Mouse (Mus musculus): ENCODE results near the gene Ndufc1.
"Not testable (repeated sequence)": the region's sequence is repeated elsewhere in the genome, so short reads cannot be mapped to it uniquely, and the experiment has no call there.

Gene Ndufc1

DNA sequence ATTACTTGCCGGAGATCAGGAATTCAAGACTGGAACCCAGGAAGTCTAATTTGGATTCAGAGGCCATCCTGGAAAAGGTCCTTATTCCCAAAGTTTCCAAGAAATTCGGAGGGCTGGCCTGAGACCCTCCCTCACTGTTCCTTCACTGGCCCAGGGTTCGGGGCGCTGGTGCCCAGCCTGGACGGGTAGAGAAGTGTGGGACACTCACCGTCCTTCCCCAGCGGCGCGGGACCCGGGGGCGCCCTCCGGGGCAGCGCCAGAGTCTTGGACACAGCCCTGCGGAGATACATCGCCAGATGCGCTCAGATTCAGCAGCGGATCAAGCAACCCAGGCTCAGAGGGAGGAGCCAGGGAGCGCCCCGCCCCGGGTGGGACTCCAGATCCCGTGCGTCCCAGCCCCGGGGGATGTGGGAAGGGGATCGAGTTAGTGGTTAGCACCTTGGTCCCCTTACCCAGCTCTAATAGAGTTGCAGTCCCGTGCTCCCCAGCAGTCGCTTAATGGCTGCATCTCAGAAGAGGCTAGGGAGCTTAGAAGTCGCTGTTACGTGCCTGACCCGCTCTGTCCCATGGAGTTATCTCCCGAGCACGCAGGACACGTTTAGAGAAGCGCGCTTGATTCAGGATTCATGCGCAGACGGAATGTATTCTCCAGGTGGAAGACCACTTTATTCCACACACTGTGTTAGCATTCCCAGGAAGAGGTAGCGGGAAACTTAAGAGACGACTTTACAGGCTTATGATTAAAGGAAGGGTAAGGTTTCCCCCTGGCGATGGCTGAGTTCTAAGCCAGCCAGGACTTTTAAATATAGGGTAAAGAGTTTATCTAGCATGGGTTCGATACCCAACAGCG, 12.3 kb downstream of the Ndufc1 start, which contains the start of gene Mgarp:
Gene Mgarp, minus strand, starts transcription at position 520 of the 850 bp plus-strand sequence.
- peak; percentile 88 for DNase-seq (ENCODE audit: extremely low spot score, low spot score)

- DNase-seq (ENCODE audit: extremely low spot score, low spot score), result no peak
Measured at GRCm38 (mm10) chr3:51395461-51396145, 13.2 kb downstream of the Ndufc1 start.

- no peak for DNase-seq (ENCODE audit: extremely low spot score, low spot score)
Measured at GRCm38 (mm10) chr3:51394881-51395280, 13.9 kb downstream of the Ndufc1 start.

GRCm38 (mm10) chr3:51393651-51394050, 15.1 kb downstream of the Ndufc1 start:
- DNase-seq (ENCODE audit: extremely low spot score, low spot score), result no peak

DNA sequence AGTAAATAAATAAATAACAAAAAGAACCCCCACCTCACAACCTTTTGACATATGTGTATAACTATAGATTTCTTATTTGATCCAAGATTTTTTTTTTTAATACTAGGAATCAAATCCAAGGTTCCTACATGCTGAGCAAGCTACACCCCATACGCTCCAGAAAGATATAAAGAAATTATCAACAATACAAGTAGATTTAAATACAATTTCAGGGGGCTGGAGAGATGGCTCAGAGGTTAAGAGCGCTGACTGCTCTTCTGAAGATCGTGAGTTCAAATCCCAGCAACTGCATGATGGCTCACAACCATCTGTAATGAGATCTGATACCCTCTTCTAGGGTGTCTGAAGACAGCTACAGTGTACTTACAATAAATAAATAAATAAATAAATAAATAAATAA, 15.8 kb downstream of the Ndufc1 start:
- DNase-seq (ENCODE audit: extremely low spot score, low spot score), result not testable (repeated sequence)

GRCm38 (mm10) chr3:51391591-51391990, 17.2 kb downstream of the Ndufc1 start:
- DNase-seq (ENCODE audit: extremely low spot score, low spot score), result no peak

DNA sequence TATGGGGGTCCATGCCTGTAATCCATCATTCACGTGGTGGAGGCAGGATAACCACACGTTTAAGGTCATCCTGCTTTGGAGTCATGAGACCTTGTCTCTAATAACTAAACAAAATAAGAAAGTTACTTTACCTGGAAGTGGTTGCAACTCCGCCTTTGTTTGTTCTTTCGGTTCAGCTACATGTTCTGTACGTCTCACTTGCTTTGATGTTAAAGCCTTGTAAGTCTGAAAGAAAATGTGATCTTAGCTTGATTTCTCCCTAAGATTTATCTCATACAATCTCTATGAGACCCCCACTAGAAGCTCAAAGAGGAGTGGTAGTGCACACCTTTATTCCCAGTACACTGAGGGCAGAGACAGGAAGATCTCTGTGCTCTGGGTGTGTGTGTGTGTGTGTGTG, 17.7 kb downstream of the Ndufc1 start:
- no peak for DNase-seq (ENCODE audit: extremely low spot score, low spot score)

GRCm38 (mm10) chr3:51388904-51389303, 19.9 kb downstream of the Ndufc1 start:
- DNase-seq (ENCODE audit: extremely low spot score, low spot score), result peak; percentile 31

DNA sequence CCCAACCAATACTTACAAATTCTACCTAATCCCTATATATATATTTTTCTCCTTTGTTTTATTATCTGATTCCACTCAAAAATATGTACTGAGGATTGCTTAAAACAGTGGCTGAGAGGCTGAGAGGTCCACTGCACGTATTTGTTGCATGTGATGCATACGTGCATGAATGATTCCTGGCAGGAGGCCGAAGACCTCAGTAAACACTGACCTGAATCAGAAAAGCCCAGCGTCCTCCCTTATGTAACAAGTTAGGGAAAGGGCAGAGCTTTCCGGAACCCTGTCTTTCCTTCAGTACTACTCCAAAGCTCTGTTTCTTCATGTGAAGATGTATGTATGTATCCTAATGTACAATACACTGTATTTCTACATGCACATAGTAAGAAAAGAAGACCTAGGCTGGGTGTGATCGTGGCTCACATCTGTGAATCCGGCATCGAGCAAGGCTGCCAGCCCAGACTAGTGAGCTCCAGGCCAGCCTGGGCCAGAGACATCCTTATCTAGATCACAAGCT, 20.9 kb downstream of the Ndufc1 start:
- DNase-seq (ENCODE audit: extremely low spot score, low spot score), result no peak

- DNase-seq (ENCODE audit: extremely low spot score, low spot score), result no peak
Measured at GRCm38 (mm10) chr3:51387134-51387451, 21.7 kb downstream of the Ndufc1 start.

DNA sequence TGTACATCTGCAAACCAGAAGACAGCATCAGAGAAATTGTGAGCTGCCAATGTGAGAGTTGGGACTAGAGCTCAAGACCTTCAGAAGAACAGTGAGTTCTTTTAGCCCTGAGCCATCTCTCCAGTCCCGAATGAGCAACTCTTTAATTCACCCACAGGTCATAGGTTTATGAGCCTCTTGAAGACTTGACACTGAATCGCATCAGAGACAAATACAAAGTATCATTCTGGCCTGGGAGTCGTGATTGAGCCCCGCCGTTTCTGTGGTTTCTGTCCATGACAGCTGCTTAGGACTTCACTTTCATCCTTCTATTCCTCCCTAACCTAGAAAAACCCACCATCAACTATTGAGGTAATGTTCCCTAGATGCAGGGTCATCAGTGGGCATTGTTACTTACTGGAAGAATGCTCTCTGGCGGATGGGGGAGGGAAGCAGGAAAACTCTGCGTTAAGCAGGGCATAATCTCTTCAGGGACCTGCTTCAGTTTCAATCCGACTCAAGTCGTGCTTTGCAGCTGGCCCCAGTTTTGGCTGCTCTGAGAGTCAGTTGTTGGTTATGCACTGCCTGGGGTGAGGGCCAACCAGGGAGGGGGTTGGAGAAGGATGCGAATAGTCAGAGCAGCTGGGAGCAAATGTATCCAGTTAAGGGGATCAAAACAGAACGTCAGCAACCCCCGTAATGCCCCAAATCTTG, 22.2 kb downstream of the Ndufc1 start:
- DNase-seq (ENCODE audit: extremely low spot score, low spot score), result no peak

DNA sequence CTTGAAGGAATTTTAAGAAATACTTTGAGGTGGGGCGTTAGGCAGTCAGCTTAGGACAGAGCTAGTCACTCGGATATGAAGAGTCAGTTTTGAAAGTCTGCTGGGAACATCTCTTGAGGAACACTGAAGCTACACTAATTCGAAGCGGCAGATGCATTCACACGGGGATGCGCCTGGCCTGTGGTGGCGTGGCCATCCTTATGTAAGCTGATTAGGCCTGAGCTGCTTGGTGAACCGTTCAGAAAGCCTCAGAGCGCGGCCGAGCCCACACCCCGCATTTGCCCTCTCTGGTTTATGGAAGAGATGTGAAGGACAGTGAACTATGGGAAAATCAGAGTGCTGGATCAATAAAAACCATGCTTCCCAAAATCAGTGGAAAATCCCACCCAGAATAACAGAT, 25.4 kb downstream of the Ndufc1 start:
- no peak for DNase-seq (ENCODE audit: extremely low spot score, low spot score)

DNA sequence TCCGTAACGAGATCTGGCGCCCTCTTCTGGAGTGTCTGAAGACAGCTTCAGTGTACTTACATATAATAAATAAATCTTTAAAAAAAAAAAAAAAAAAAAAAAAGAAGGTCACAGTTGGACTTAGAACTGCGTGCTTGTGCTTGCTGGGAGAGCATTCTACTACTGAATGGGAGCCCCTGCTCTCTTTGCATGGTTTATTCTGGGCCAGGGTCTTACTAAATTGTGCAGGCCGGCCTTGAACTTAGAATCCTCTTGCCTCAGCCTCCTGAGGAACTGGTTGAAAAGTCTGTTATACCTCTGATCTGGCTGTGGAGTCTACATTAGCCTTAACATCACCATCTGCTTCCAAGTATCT, 28.2 kb downstream of the Ndufc1 start:
- no peak for DNase-seq (ENCODE audit: extremely low spot score, low spot score)

DNA sequence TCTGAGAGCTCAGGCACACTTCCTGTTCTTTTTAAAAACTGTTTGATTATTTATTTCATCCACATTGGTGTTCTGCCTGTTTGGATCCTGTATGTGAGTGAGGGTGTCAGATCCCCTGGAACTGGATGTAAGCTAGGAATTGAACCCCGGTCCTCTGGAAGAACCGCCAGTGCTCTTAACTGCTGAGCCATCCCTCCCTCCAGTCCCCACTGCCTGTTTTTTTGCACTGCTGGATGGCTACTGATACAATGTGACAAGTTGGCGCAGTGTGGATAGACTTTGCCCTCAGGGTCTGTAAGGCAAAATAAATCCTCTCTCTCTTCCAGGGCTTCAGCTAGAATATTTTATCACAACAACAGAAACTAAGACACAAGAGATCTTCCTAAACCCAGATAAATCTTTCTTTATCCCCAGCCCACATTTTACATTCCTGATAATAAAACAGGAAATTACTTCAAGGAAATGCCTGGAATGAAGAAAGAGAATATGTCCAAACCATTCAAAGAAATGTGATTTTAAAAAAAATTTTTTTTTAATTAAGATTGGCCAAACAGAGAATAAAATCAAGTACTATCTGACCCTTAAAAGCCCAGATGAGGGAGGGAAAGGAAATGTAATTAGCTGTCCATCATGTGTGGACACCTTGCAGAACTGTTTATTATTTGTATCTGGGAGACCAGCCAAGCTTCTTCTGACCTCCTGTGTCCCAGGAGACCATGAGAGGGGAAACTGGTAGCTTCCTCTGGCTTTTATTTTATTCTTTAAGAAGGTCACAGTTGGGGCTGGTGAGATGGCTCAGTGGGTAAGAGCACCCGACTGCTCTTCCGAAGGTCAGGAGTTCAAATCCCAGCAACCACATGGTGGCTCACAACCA, 28.8 kb downstream of the Ndufc1 start:
- DNase-seq (ENCODE audit: extremely low spot score, low spot score), result no peak

DNA sequence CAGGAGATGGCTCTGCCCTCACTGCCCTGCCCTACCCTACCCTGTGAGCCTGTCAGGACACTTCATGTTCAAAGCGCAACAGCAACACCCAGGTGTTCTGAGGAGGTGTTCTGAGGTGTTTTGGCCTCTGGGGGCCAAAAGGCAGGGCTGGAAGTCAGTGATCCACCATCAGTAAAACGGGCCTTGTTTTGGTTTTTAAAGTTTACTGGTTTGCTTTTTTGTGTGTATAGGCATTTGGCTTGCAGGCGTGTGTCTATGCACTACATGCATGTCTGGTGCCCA, 30.2 kb downstream of the Ndufc1 start:
- DNase-seq (ENCODE audit: extremely low spot score, low spot score), result no peak

DNA sequence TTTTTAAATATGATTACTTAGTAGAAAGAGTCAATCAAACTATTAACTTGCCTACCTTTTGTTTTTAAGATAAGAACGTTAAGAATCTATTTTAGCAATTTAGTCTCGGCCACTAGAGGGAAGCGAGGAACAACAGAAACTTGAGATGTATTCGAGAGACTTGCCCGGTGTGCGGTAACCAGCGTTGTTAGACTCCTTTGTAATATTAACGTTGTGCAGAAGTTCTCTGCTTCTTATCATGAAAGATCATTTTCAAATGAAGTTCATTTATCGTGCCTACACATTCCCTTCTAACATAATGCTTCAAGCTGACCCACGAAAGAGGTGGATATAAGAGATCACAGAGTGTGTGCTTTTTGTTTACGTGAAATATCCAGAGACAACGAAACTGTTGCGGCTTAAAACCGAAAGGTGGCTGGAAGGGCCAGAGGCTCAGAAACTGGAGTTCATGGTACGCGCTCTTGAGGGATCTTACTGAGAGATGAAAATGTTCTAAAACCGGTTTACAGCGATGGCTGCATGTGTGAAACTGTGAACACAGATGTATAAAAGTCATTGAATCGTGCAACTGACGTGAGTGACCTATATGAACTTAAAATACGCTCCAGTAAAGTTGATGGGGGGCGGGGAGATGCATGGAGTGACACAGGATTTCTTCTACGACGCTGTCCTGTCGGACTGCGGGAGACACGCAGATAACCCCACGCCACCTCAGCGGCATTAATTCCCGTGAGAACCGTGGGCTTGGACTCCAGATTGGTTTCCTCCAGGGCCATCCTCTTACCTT, 30.7 kb downstream of the Ndufc1 start:
- no peak for DNase-seq (ENCODE audit: extremely low spot score, low spot score)

DNA sequence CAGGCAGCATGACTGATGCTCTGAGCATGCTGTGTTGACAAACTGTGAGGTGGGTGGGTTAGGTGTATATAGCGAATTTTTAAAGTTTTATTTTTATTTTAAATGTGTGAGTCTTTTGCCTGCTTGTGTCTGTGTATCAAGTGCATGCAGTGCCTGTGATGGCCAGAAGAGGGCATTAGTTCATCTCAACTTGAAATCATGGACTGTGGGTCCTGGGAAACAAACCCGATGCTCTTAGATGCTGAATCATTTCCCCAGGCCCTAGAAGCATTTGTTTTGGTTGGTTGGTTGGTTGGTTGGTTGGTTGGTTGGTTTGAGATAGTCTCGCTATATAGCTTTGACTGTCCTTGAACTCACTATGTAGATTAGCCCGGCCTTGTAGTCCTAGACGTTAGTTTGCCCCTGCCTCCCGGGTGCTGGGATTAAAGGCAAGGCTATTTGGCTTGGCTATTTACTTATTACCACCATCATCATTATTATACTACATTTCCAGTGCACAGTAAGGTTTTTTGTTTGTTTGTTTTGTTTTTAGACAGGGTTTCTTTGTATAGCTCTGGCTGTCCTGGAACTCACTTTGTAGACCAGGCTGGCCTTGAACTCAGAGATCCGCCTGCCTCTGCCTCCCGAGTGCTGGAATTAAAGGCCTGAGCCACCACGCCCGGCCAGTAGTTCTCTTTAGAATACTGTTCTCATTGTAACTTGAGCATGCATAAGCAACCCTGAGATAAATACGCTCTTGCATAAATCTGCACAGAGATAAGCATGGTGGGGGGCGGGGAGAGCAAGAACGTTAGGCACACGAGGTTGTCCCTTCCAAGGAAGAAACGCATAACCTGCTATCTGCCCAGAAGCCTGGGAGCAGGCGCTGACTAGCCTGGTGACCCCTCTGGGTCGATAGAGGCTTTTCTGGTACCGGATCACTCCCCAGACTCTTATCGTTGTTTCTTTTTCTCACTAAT, 33.2 kb downstream of the Ndufc1 start:
- peak; percentile 47 for DNase-seq (ENCODE audit: extremely low spot score, low spot score)

GRCm38 (mm10) chr3:51373544-51373943, 35.2 kb downstream of the Ndufc1 start:
- no peak for DNase-seq (ENCODE audit: extremely low spot score, low spot score)

- DNase-seq (ENCODE audit: extremely low spot score, low spot score), result no peak
Measured at GRCm38 (mm10) chr3:51372883-51373282, 35.9 kb downstream of the Ndufc1 start.
